Mouse (Mus musculus) liver, embryonic 14.5 days (tissue): Measurements from ENCODE around the gene Adamts12. TPM values are rescaled to one million over a fixed set of nuclear protein-coding genes. Genes with fewer than 3 reads are reported as not detected.

ENCODE experiments used
- ATAC-seq: fragments of 200-750 bp; cut with Nextera tagmentation; 2 replicates; pipeline ENCODE4 v1.8.0; 2017; ENCODE audit warnings: moderate number of reproducible peaks, mild to moderate bottlenecking, moderate library complexity; ENCODE audit not compliant: insufficient read depth
- DNase-seq, 3 experiments: peaks; one replicate each; pipeline ENCODE4 v3.0.0-alpha.2; 2012 to 2013; ENCODE audit warnings: low read depth in 3 of 3, low spot score in 3 of 3
- H3K27ac ChIP-seq: fragments of 300-500 bp; sonication (generic); 2 replicates; pipeline ENCODE4 v1.5.1; 2014; ENCODE audit warnings: moderate library complexity, mild to moderate bottlenecking, control low read depth, inconsistent platforms
- H3K27me3 ChIP-seq: fragments of 300-500 bp; sonication (generic); 2 replicates; pipeline ENCODE4 v1.6.1; 2014; ENCODE audit warnings: mild to moderate bottlenecking, low read length, moderate library complexity; ENCODE audit not compliant: control insufficient read depth, insufficient read depth
- H3K36me3 ChIP-seq: fragments of 300-500 bp; sonication (generic); replicated peaks from 2 replicates; pipeline ENCODE4 v1.6.1; 2014; ENCODE audit warnings: low read depth; ENCODE audit not compliant: control insufficient read depth, insufficient read depth
- H3K4me1 ChIP-seq, 2 experiments: fragments of 200-500 bp in 1 of 2; fragments of 300-500 bp in 1 of 2; sonication (generic) in 1 of 2; replicated peaks; 2 replicates each; pipeline ENCODE4 v1.6.1; 2012 to 2014; ENCODE audit warnings: antibody characterized with exemption in 1 of 2, inconsistent platforms in 1 of 2, low read length in 1 of 2; ENCODE audit not compliant: control insufficient read depth in 2 of 2, insufficient read depth in 2 of 2
- H3K4me2 ChIP-seq: fragments of 300-500 bp; sonication (generic); 2 replicates; pipeline ENCODE4 v1.6.1; 2014; ENCODE audit warnings: low read depth, mild to moderate bottlenecking, control low read depth, moderate library complexity
- H3K4me3 ChIP-seq, 2 experiments: fragments of 200-500 bp in 1 of 2; fragments of 300-500 bp in 1 of 2; sonication (generic) in 1 of 2; 2 replicates each; pipeline ENCODE4 v1.5.1; 2012 to 2014; ENCODE audit warnings: low read depth in 2 of 2, low read length in 2 of 2, mild to moderate bottlenecking in 2 of 2, control low read depth in 1 of 2, inconsistent platforms in 1 of 2, moderate library complexity in 1 of 2; ENCODE audit not compliant: insufficient read depth in 1 of 2
- H3K9ac ChIP-seq: fragments of 300-500 bp; sonication (generic); replicated peaks from 2 replicates; pipeline ENCODE4 v1.6.1; 2014; ENCODE audit warnings: mild to moderate bottlenecking, control low read depth, moderate library complexity
- H3K9me3 ChIP-seq: fragments of 300-500 bp; sonication (generic); 2 replicates; pipeline ENCODE4 v1.6.1; 2016; ENCODE audit warnings: low read length, mixed read lengths; ENCODE audit not compliant: control insufficient read depth
- CTCF ChIP-seq: IDR thresholded peaks from 2 replicates; pipeline ENCODE4 v1.5.1; 2016; ENCODE audit warnings: antibody characterized with exemption, low read depth, control low read depth
- EP300 ChIP-seq: IDR thresholded peaks from 2 replicates; pipeline ENCODE4 v1.6.1; 2016; ENCODE audit warnings: antibody characterized with exemption, low read depth
- WGBS: fragments of 180-500 bp; shearing (Covaris S2); extraction: QIAGEN DNeasy Blood & Tissue Kit; methylation state at CpG from one replicate; pipeline ENCODE4 v1.1.7; 2014; ENCODE audit not compliant: insufficient replicate concordance; 5-methylcytosine and 5-hydroxymethylcytosine counted together
- polyA plus RNA-seq, 2 experiments: library from polyadenylated mRNA; depleted of rRNA in 1 of 2; stranded (reverse) in 1 of 2; unstranded in 1 of 2; fragments of >200 nt; fragmentation: Nextera tagmentation in 1 of 2; extraction: Ambion mirVana in 1 of 2; gene quantifications; 2 replicates each; pipeline versions ENCODE4 v1.2.1 to v1.2.3; 2012 to 2014

Adamts12 gene
- 0.28 and 0.47 TPM in 2 replicates for polyA plus RNA-seq (2012; rRNA removed)
- 0.23 and 0.54 TPM in 2 replicates for polyA plus RNA-seq (2014; fragmentation: Nextera tagmentation; extraction: Ambion mirVana)

GRCm38 (mm10) chr15:11064558-11065411 is at the start of gene Adamts12:
TSS of gene Adamts12 (plus strand) at chr15:11064790.
- no peaks in the 10 kb centered on the region for H3K36me3 ChIP-seq
- no peak within 1 kb of the TSS for H3K27ac ChIP-seq
- no peaks in the 10 kb centered on the region; a peak in 1 of 4 replicates for H3K4me1 ChIP-seq
- ATAC-seq (peak; percentile 37; the same call in 1 of the 2 replicates), DNase-seq (no peak)
- TF ChIP-seq EP300 (no peak), CTCF (no peak)
- 6% methylated on average over 25 of the region's 25 CpGs for WGBS
- H3K4me2 ChIP-seq: peak within 1 kb of the TSS; percentile 44
- no peaks in the 10 kb centered on the region for H3K9me3 ChIP-seq
- no peaks in the 10 kb centered on the region for H3K27me3 ChIP-seq
- H3K9ac ChIP-seq: peak within 1 kb of the TSS; percentile 31; the same call in 1 of the 2 replicates
- H3K4me3 ChIP-seq: peak within 1 kb of the TSS; percentile 34 to 51

DNA sequence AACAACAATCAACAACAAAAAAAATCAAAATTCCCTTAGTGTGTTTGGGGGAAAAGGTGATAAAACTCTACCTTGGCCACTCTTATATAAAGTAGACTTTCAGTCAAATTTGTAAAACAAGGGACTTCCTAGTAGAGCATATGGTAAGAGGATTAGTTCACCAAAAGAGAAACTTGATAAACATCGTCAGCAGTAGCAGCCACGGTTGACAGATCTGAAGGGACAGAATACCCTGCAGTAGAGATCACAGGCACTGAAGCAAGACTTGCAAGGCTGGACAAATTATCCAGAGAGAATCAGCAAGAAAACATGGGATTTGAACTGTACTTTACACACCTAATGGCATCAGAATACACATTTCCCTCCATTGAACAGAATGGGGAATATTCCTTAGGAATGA is 49.7 kb upstream of the Adamts12 start:
- Histone ChIP-seq H3K4me2 (no peak overlapping the region), H3K4me3 (no peak overlapping the region), H3K9me3 (no peaks in the 10 kb centered on the region), H3K9ac (no peak overlapping the region), H3K27ac (no peak overlapping the region), H3K36me3 (no peaks in the 10 kb centered on the region), H3K4me1 (peaks cover 0 to 3% of the 10 kb centered on the region in 2 experiments; a peak in 1 of 4 replicates), H3K27me3 (no peaks in the 10 kb centered on the region)
- WGBS: 43% methylated on average over 2 of the region's 2 CpGs
- no peak for TF ChIP-seq EP300
- ATAC-seq (no peak), DNase-seq (no peak)

GRCm38 (mm10) chr15:11026801-11027561 is 37.6 kb upstream of the Adamts12 start:
- no peak overlapping the region for H3K27ac ChIP-seq
- H3K36me3 ChIP-seq: no peaks in the 10 kb centered on the region
- no peak overlapping the region for H3K9ac ChIP-seq
- H3K9me3 ChIP-seq: no peaks in the 10 kb centered on the region
- no peak overlapping the region for H3K4me2 ChIP-seq
- DNase-seq: peak in 1 of 3 experiments; percentile 12
- no peak overlapping the region for H3K4me3 ChIP-seq
- no peak for TF ChIP-seq EP300
- no peak for TF ChIP-seq CTCF
- ATAC-seq: peak; percentile 65; the same call in 1 of the 2 replicates
- H3K4me1 ChIP-seq: peaks cover 0 to 6% of the 10 kb centered on the region in 2 experiments; a peak in 1 of 4 replicates
- H3K27me3 ChIP-seq: no peaks in the 10 kb centered on the region
- whole genome bisulfite sequencing: 36% methylated on average over 4 of the region's 4 CpGs

GRCm38 (mm10) chr15:11030188-11030587 is 34.4 kb upstream of the Adamts12 start:
- WGBS: 67% methylated on average over 3 of the region's 3 CpGs
- no peak overlapping the region for H3K9ac ChIP-seq
- H3K9me3 ChIP-seq: no peaks in the 10 kb centered on the region
- H3K4me3 ChIP-seq: no peak overlapping the region
- ATAC-seq (no peak), DNase-seq (no peak)
- no peak for TF ChIP-seq CTCF
- no peak for TF ChIP-seq EP300
- H3K27ac ChIP-seq: no peak overlapping the region
- H3K27me3 ChIP-seq: no peaks in the 10 kb centered on the region
- no peaks in the 10 kb centered on the region for H3K36me3 ChIP-seq
- peaks cover 0 to 6% of the 10 kb centered on the region in 2 experiments; a peak in 1 of 4 replicates for H3K4me1 ChIP-seq
- H3K4me2 ChIP-seq: no peak overlapping the region
